In the genomic region with DNA sequence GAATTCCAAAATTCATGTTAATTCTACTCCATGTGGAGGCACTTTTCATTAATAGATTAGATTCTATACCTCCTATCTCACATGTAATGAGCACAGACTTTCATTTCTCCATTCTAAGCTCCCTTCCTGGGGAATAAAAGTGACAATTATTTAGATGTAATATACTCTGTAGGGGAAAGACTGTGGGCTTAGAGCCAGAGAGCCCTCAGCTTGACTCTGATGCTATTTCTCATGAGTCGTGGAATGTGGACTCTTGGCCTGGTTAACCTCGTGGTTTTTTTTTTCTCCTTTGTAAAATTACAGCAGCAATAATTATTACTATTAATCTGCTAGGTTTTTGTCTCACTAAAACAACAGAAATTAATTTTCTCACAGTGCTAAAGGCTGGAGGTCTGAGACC, we compare ENCODE assay signal across 20 mouse cellular contexts.
"Had no signal": no experiment of that assay in that cellular context is flagged by ENCODE, and none has a peak within 500 bp of the region (broad histone marks: within the 10 kb centered on the region; RNA-seq: fewer than 3 reads in every experiment).

No protein-coding gene starts in this region.

- H3K9ac ChIP-seq: lung, embryonic 15.5 days; midbrain, embryonic 12.5 days; neural tube, embryonic 13.5 days; neural tube, embryonic 15.5 days had no signal

- H3K4me3 ChIP-seq: lung, embryonic 15.5 days; midbrain, embryonic 10.5 days; midbrain, embryonic 12.5 days; myocyte; neural tube, embryonic 13.5 days; neural tube, embryonic 15.5 days had no signal

- H3K4me1 ChIP-seq: lung, embryonic 15.5 days; midbrain, embryonic 10.5 days; midbrain, embryonic 12.5 days; neural tube, embryonic 13.5 days; neural tube, embryonic 15.5 days had no signal

- DNase-seq: lung, adult 18-20 months; lung, postnatal 14 days; lung, postnatal 4 days; midbrain, embryonic 14.5 days; retina, postnatal 1 day; right cerebral cortex, adult 18-20 months; right cerebral cortex, postnatal 25 days; right cerebral cortex, postnatal 4 days; spleen, adult 18-20 months; thymus, adult 18-20 months; thymus, postnatal 14 days; thymus, postnatal 36 days had no signal

- H3K9me3 ChIP-seq: lung, embryonic 15.5 days; midbrain, embryonic 10.5 days; midbrain, embryonic 12.5 days; neural tube, embryonic 13.5 days; neural tube, embryonic 15.5 days had no signal

- H3K4me2 ChIP-seq: lung, embryonic 15.5 days; midbrain, embryonic 12.5 days; neural tube, embryonic 13.5 days; neural tube, embryonic 15.5 days had no signal

- ATAC-seq: lung, postnatal 0 days; midbrain, embryonic 16.5 days had no signal

- H3K36me3 ChIP-seq: lung, embryonic 15.5 days; midbrain, embryonic 10.5 days; midbrain, embryonic 12.5 days; neural tube, embryonic 13.5 days; neural tube, embryonic 15.5 days had no signal

- H3K27me3 ChIP-seq: lung, embryonic 15.5 days; midbrain, embryonic 12.5 days; neural tube, embryonic 13.5 days; neural tube, embryonic 15.5 days had no signal

- H3K27ac ChIP-seq: lung, embryonic 15.5 days; midbrain, embryonic 10.5 days; midbrain, embryonic 12.5 days; neural tube, embryonic 13.5 days; neural tube, embryonic 15.5 days had no signal
